Mouse (Mus musculus) adrenal gland, postnatal 4 days (tissue): Measurements from ENCODE around the gene Brd4. TPM values are rescaled to one million over a fixed set of nuclear protein-coding genes. Genes with fewer than 3 reads are reported as not detected.
"Not testable (repeated sequence)": the region's sequence is repeated elsewhere in the genome, so short reads cannot be mapped to it uniquely, and the experiment has no call there.

Experiments used
- DNase-seq, 2 experiments: peaks; one replicate each; pipeline ENCODE4 v3.0.0; 2021 to 2022; ENCODE audit warnings: low spot score in 2 of 2, mixed read lengths in 2 of 2
- total RNA-seq, 2 experiments: library from RNA; stranded (reverse); gene quantifications; 2 replicates each; pipeline ENCODE4 v1.2.3; 2021

Gene Brd4
- total RNA-seq, 2 experiments from 2014 or later, result 119 to 139 TPM

DNA sequence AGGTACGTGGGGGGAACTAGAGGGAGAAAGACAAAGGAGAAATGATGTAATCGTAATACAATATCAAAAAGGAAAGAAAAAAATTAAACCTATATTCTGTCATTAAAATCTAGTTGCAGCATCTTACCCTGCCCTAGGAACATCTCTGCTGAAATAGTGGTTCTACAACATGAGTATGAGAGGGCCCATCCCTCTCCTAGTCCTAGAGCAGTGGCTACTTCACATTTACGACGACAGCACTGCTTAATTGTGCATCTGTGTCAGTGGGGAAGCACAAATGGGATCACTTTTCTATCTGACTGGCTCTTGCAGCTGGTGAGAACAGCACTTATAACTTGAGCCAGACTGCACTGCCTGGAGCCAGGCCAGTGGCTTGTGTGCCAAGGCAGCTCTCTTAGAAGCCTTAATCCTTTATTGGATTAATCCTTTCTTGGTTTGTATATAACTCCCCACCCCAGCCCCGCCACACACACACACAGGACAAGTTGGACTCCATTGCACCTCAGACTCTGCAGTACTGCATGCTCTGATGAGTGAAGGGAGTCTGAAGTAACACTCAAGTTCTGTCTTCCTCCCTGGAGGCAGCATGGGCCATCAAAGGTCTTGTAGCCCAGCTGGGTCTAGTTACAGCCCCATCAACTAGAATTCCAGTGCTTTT, 48.9 kb downstream of the Brd4 start:
- DNase-seq, result no peak

DNA sequence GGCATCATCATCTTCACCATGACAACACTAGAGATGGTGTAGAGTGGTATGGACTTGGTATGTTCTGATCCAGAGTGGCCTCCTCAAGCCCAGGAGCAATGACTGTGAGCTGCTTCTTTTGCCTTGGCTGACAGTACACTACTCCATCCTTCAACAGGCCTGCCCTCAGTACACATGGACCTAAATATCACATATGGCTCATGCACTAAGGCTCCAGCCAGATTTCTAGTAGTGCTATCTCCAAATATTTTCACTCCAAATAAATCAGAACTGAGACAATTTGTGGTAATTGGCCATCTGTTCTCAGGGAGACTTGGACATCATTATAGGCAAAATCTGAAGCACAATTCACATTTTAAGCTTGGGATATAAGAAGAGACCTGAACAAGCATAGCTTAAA, 51.3 kb downstream of the Brd4 start:
- DNase-seq, result no peak

- DNase-seq, result no peak
Measured at GRCm38 (mm10) chr17:32229256-32229655, 55.3 kb downstream of the Brd4 start.

GRCm38 (mm10) chr17:32220873-32221272, 63.6 kb downstream of the Brd4 start:
- DNase-seq, result no peak

DNA sequence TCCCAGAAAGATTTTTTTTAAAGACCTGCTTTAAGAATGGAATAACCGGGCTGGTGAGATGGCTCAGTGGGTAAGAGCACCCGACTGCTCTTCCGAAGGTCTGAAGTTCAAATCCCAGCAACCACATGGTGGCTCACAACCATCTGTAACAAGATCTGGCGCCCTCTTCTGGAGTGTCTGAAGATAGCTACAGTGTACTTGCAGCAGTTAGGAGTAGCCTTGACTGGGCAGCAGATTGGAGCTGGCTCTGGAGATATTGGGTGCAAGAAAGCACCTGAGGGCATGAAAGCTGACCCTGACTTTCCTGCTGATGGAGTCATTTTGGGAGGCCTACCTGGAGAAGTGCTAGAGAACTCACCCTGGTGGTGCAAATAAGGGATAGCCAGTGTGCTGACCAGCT, 68.9 kb downstream of the Brd4 start:
- not testable (repeated sequence) for DNase-seq

DNA sequence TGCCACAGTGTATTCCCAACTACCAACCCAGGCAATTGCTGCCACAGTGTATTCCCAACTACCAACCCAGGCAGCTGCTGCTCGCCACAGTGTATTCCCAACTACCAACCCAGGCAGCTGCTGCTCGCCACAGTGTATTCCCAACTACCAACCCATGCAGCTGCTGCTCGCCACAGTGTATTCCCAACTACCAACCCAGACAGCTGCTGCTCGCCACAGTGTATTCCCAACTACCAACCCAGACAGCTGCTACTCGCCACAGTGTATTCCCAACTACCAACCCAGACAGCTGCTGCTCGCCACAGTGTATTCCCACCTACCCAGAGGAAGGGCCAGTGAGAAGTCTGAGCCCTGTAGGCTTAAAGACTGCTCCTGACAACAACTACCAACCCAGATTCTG, 73.0 kb downstream of the Brd4 start:
- not testable (repeated sequence) for DNase-seq

- DNase-seq, result no peak
Measured at GRCm38 (mm10) chr17:32209752-32210151, 74.8 kb downstream of the Brd4 start.

- no peak for DNase-seq
Measured at GRCm38 (mm10) chr17:32209144-32209543, 75.4 kb downstream of the Brd4 start.

GRCm38 (mm10) chr17:32207586-32208245, 76.8 kb downstream of the Brd4 start:
- DNase-seq, result no peak

GRCm38 (mm10) chr17:32205345-32205744, 79.2 kb downstream of the Brd4 start:
- no peak for DNase-seq

DNA sequence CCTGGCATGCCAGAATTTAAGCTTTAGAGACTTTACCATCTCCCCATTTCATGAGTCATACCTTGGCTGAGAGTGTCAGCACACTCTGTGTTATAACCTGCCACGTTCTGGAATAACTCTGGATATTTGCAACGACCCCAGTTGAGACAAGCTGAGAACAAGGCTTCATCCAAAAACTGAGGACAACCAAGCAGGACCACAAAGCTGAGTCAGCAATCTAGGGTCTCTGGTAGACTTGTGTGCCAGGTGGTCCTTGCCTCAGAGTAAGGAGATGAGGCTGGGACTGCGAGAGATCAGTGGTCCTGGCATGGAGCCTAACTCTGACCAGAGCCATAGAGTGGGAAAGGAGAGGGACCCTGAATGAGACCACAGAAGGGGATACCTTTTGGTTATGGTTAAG, 81.5 kb downstream of the Brd4 start:
- no peak for DNase-seq

- DNase-seq, result no peak
Measured at GRCm38 (mm10) chr17:32201086-32201485, 83.4 kb downstream of the Brd4 start.

DNA sequence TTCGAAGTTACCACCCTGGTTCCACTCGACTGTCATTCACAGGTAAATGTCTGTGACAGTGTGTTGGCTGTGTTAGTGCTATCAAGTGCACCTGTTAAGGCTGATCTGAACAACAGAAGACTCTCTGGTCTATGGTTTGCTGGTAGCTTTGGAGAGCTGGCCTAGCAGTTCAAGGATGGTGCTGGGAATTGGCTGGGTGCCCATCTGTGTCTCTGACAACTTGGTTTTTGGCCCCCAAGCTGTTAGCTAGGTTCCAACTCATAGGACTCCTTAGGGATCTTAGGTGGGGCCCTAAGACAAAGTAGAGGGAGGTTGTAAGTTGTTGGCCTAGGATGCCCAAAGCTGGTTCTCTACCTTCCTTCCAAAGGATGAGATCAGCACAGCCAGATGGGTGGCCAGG, 84.7 kb downstream of the Brd4 start:
- no peak for DNase-seq

DNA sequence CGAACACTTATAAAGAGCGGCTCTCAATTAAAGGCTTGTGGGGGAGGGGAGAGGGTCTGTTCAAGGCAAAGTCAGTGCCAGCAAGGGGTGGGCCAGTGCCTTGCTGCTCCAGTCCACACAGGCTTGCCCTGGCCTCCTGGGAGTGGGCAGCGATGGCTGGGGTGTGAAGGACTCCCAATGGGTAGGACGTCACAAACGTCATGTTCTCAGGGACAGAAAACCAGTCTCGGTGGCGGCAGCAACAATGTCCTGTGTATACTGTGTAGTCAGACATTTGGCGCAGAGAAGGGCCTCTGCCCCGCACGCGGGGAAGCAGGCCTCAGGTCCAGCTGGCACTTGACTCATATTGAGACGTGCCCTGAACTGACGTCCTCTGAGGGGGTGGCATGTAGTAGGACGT, 87.4 kb downstream of the Brd4 start:
- no peak for DNase-seq

GRCm38 (mm10) chr17:32195725-32196124, 88.8 kb downstream of the Brd4 start:
- DNase-seq, result no peak

DNA sequence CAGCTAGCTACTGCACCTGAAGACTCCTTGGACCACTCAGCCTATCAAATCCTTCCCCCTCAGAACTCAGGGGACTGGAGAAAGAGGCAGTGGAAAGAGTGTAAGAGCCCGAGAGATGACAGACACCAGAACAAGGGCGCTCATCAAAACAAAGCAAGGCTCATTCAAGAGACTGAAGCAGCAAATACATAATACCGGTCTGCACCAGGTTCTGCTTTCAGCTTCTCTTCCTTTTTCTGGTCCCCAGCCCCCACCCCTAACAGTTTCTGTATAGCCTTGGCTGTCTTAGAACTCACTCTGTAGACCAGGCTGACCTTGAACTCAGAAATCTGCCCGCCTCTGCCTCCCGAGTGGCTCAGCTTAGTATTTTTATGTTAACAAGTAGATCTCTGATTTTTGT, 91.5 kb downstream of the Brd4 start:
- no peak for DNase-seq

DNA sequence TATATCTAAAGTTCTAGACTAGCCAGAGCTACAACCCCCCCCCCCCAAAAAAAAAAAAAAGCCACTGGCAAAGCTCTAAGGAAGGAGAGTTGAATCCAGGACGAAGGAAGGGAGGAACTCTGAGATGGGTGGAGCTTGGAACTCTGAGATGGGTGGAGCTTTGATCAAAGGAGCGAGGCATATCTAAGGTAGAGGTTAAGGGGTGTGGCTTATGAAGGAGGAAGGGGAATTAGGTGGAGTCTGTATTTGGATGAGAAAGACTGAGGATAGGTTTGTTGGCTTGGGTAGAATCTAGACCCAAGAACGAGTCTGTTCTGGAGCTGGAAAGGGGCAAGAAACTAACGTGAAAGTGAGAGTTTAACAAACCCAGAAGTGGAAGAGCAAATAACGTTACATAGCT, 94.7 kb downstream of the Brd4 start:
- DNase-seq, result no peak

- no peak for DNase-seq
Measured at GRCm38 (mm10) chr17:32188863-32189636, 95.5 kb downstream of the Brd4 start, which contains the start of gene Ephx3. Ephx3 (minus strand) TSS chr17:32189549.

- no peak for DNase-seq
Measured at GRCm38 (mm10) chr17:32183017-32183416, 101.5 kb downstream of the Brd4 start.

DNA sequence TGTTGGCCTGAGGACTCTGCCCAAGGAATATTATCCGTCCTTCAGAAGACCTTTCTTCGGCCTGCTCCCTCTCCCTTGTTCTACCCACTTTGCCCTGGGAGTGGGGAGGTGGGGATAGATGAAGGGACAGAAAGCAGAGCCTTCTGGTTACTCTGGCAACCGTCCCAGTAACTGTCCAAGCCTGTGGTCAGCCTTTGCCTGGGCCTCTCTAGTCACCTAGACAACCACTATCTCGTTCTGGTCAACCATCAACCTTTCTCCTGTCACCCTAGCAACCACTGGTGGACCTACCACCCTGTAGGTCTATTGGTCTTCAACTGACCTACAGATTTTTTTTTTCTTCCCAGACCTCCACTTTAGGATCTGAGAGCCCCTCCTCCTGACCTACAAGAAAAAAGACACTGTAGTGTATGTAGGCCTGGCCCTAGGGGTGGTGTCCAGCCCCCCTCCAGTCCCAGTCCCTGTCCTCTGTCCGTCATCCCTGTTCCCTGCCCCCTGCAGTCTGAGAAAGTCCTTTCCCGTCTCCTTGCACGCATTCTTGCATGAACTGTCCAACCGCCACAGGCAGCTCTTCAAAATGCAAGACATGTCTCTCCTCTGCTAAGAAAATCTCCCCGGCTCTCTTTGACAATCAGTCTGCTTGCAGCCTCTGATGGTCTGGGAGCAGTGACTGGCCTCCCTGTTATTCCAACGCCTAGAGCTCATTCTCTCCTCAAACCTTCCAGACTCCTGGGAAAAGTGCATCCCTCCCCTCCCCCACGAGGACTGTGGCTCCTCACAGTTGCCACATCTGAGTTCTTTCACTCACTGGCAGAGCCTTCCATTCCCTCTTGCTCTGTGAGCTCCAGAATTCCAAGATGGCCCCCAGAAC, 104.7 kb downstream of the Brd4 start:
- no peak for DNase-seq

DNA sequence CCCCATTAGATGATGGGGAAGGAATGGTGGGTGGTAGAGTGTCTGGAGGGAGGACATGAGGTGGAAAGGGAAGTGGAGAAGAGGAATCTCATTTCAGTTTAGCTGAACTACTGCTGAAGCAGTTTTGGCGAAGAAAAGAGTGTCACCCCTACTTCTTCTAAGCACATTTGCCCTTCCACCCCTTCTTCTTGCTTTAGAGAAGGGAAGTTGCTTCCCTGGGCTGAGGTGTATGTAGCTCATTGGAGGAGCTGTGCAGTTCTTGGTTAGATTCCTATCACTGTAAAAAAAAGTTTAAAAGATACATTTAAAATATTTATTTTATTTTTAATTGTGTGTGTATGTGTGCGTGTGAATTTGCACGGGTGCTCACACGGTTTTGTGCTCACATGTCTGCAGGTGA, 107.6 kb downstream of the Brd4 start:
- no peak for DNase-seq
